Mouse (Mus musculus) liver, embryonic 14.5 days (tissue): ENCODE results near the gene Parn.

Experiments used
- CTCF ChIP-seq: IDR thresholded peaks from 2 replicates; pipeline ENCODE4 v1.5.1; 2016; ENCODE audit warnings: antibody characterized with exemption, low read depth, control low read depth
- EP300 ChIP-seq: IDR thresholded peaks from 2 replicates; pipeline ENCODE4 v1.6.1; 2016; ENCODE audit warnings: antibody characterized with exemption, low read depth

DNA sequence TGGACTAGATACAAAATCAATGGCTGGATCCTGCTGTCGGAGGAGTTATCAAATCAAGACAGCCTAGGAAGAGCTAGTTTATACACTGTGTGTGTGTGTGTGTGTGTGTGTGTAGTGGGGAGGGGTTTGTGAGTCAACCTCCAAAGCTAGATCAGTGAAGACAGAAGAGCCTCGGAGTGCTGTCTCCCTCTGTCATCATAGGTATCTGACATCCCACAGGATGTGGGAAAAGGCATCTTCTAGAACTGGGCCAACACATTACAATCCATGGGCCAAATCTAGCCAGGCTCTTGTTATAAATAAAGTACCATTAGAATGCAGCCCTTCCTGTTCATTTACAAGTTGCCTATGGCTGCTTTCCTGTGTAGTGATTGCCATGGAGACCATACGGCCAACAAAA, 163.5 kb downstream of the Parn start:
- TF ChIP-seq CTCF, result no peak
- no peak for TF ChIP-seq EP300
